In the genomic region with DNA sequence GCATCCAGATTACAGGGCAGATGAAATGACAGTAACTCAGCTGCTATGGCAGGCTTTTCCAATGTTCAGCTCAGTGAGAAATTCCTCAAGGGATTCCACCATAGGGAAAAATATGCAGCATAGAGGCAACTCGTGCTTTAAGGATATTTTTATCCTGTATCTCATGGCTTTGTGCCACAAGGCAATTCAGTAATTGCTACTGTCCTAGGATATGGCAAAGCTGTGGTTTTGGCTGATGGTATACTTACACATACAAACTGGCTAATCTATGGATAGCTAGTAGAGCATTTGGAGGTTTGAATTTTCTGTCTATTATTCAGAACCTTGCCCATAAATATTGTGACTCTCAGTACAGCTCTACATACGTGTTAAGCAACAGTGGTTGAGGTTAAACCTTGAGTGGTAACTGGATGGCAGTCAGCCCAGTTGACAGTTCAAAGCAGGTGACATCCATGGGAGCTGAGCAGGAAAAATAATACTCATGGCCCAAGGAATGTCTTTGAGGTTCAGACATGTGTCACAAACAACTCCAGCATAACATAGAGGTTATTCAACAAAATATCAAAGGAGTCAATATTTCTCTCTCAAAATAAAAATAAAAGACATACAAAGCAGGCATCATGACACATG, we compare ENCODE assay signal across 19 mouse cellular contexts.
DNase-seq lines count a peak whose midpoint lies in the region; ATAC-seq and TF ChIP-seq lines count a peak whose summit lies in the region.
"Had no signal": no experiment of that assay in that cellular context is flagged by ENCODE, and none has a peak within 500 bp of the region (broad histone marks: within the 10 kb centered on the region; RNA-seq: fewer than 3 reads in every experiment).

No protein-coding gene starts in this region.

- no peak for TF ChIP-seq EP300 in lung, postnatal 0 days (IDR thresholded peaks at IDR 0.05)

- TF ChIP-seq CTCF in lung, postnatal 0 days (IDR thresholded peaks at IDR 0.05) = no peak

- H3K9me3 ChIP-seq in lung, postnatal 0 days (ENCODE audit: low read length) = no peaks in the 10 kb centered on the region
- H3K9me3 ChIP-seq in embryonic facial prominence, embryonic 15.5 days (replicated peaks) = no peaks in the 10 kb centered on the region
- H3K9me3 ChIP-seq: embryonic facial prominence, embryonic 13.5 days; heart, embryonic 13.5 days; intestine, embryonic 15.5 days; kidney, embryonic 15.5 days; liver, embryonic 12.5 days; midbrain, embryonic 10.5 days had no signal

- no peaks in the 10 kb centered on the region for H3K4me1 ChIP-seq in lung, postnatal 0 days (ENCODE audit: insufficient read depth, low read depth, low read length)
- H3K4me1 ChIP-seq in embryonic facial prominence, embryonic 15.5 days = no peaks in the 10 kb centered on the region
- H3K4me1 ChIP-seq: embryonic facial prominence, embryonic 13.5 days; intestine, embryonic 15.5 days; kidney, embryonic 15.5 days; liver, embryonic 12.5 days; midbrain, embryonic 10.5 days had no signal

- WGBS in lung, postnatal 0 days = 30% methylated on average over 2 of the region's 2 CpGs
- WGBS in embryonic facial prominence, embryonic 15.5 days = 36% methylated on average over 2 of the region's 2 CpGs

- ATAC-seq in cerebellum, adult (ENCODE audit: insufficient number of reproducible peaks, low FRiP score, low TSS enrichment) = no peak
- ATAC-seq in lung, postnatal 0 days = no peak
- peak; percentile 51 for ATAC-seq in embryonic facial prominence, embryonic 15.5 days (ENCODE audit: insufficient number of reproducible peaks, low FRiP score, low TSS enrichment, low read depth)
- ATAC-seq: intestine, embryonic 15.5 days; liver, embryonic 12.5 days had no signal

- H3K27me3 ChIP-seq in lung, postnatal 0 days (replicated peaks; ENCODE audit: insufficient read depth, low read length) = no peaks in the 10 kb centered on the region
- H3K27me3 ChIP-seq in embryonic facial prominence, embryonic 15.5 days = no peaks in the 10 kb centered on the region
- H3K27me3 ChIP-seq: embryonic facial prominence, embryonic 13.5 days; heart, embryonic 13.5 days; intestine, embryonic 15.5 days; kidney, embryonic 15.5 days; liver, embryonic 12.5 days had no signal

- no peak overlapping the region for H3K9ac ChIP-seq in lung, postnatal 0 days (replicated peaks; ENCODE audit: low read depth)
- no peak overlapping the region for H3K9ac ChIP-seq in embryonic facial prominence, embryonic 15.5 days
- H3K9ac ChIP-seq: embryonic facial prominence, embryonic 13.5 days; heart, embryonic 13.5 days; hindbrain, embryonic 14.5 days; intestine, embryonic 15.5 days; kidney, embryonic 15.5 days; liver, embryonic 12.5 days had no signal

- H3K4me2 ChIP-seq in lung, postnatal 0 days (replicated peaks; ENCODE audit: low read depth, low read length) = no peak overlapping the region
- H3K4me2 ChIP-seq in embryonic facial prominence, embryonic 15.5 days (replicated peaks) = no peak overlapping the region
- H3K4me2 ChIP-seq: embryonic facial prominence, embryonic 13.5 days; heart, embryonic 13.5 days; hindbrain, embryonic 14.5 days; intestine, embryonic 15.5 days; kidney, embryonic 15.5 days; liver, embryonic 12.5 days had no signal

- H3K27ac ChIP-seq in lung, postnatal 0 days (ENCODE audit: low read length) = no peak overlapping the region
- H3K27ac ChIP-seq in embryonic facial prominence, embryonic 15.5 days (replicated peaks) = no peak overlapping the region
- H3K27ac ChIP-seq: embryonic facial prominence, embryonic 13.5 days; heart, embryonic 13.5 days; hindbrain, embryonic 14.5 days; intestine, embryonic 15.5 days; kidney, embryonic 15.5 days; liver, embryonic 12.5 days; midbrain, embryonic 10.5 days had no signal

- peak; percentile 23 to 26 for DNase-seq in cerebellum, postnatal 10 days
- DNase-seq in heart, postnatal 14 days = peak; percentile 1 to 16
- DNase-seq in heart, adult 8-10 months (ENCODE audit: low spot score) = no peak
- DNase-seq in lung, postnatal 0 days (ENCODE audit: low spot score) = peak; percentile 7
- DNase-seq in lung, adult 18-20 months = no peak
- DNase-seq in right cerebral cortex, postnatal 36 days (ENCODE audit: low spot score in 2 of 2) = no peak
- DNase-seq: cerebellum, adult 18-20 months; gastrocnemius, postnatal 36 days; layer of hippocampus, postnatal 36 days; lung, postnatal 4 days had no signal

- H3K4me3 ChIP-seq in lung, postnatal 0 days (ENCODE audit: low read depth, low read length) = no peak overlapping the region
- no peak overlapping the region for H3K4me3 ChIP-seq in embryonic facial prominence, embryonic 15.5 days (replicated peaks)
- H3K4me3 ChIP-seq: embryonic facial prominence, embryonic 13.5 days; heart, embryonic 13.5 days; intestine, embryonic 15.5 days; kidney, embryonic 15.5 days; liver, embryonic 12.5 days; midbrain, embryonic 10.5 days had no signal

- intact Hi-C loops in heart, postnatal 14 days (cut with DNase I) = no loop called here

- H3K36me3 ChIP-seq in lung, postnatal 0 days (ENCODE audit: insufficient read depth, low read length) = no peaks in the 10 kb centered on the region
- no peaks in the 10 kb centered on the region for H3K36me3 ChIP-seq in embryonic facial prominence, embryonic 15.5 days
- H3K36me3 ChIP-seq: embryonic facial prominence, embryonic 13.5 days; heart, embryonic 13.5 days; intestine, embryonic 15.5 days; kidney, embryonic 15.5 days; liver, embryonic 12.5 days; midbrain, embryonic 10.5 days had no signal

Comparison
In these comparisons a context has a peak if more than half of its experiments do, and no peak if none do; other contexts are left out.
1. DNase-seq: peak in cerebellum, postnatal 10 days (2 of 2), heart, postnatal 14 days (2 of 2) and lung, postnatal 0 days (single experiment); none in heart, adult 8-10 months (single experiment), lung, adult 18-20 months (0 of 2) and right cerebral cortex, postnatal 36 days (0 of 2).